Mouse (Mus musculus) E14TG2a.4 (cell line): ENCODE data around the gene Pop4.

Source experiments
- H3K27me3 ChIP-seq: 2 replicates; pipeline ENCODE4 v1.6.1; 2014; ENCODE audit warnings: low read length, control low read depth; ENCODE audit not compliant: insufficient read depth
- H3K36me3 ChIP-seq: 2 replicates; pipeline ENCODE4 v1.6.1; 2014; ENCODE audit warnings: low read length, control low read depth; ENCODE audit not compliant: insufficient read depth
- H3K4me1 ChIP-seq: replicated peaks from 2 replicates; pipeline ENCODE4 v1.6.1; 2014; ENCODE audit warnings: low read depth, low read length, control low read depth
- H3K4me3 ChIP-seq: replicated peaks from 2 replicates; pipeline ENCODE4 v1.5.1; 2014; ENCODE audit warnings: mild to moderate bottlenecking, low read length
- H3K9me3 ChIP-seq: 2 replicates; pipeline ENCODE4 v1.6.1; 2014; ENCODE audit warnings: low read length, control low read depth
- CTCF ChIP-seq: conservative IDR thresholded peaks from 2 replicates; pipeline ENCODE4 v1.5.1; 2014; ENCODE audit warnings: low read length
- NANOG ChIP-seq: IDR thresholded peaks from 2 replicates; pipeline ENCODE4 v1.6.1; 2014; ENCODE audit warnings: borderline replicate concordance, low read length, mixed read lengths
- POU5F1 ChIP-seq: IDR thresholded peaks from 2 replicates; pipeline ENCODE4 v1.6.1; 2014; ENCODE audit warnings: low read length, borderline replicate concordance

Pop4 gene

DNA sequence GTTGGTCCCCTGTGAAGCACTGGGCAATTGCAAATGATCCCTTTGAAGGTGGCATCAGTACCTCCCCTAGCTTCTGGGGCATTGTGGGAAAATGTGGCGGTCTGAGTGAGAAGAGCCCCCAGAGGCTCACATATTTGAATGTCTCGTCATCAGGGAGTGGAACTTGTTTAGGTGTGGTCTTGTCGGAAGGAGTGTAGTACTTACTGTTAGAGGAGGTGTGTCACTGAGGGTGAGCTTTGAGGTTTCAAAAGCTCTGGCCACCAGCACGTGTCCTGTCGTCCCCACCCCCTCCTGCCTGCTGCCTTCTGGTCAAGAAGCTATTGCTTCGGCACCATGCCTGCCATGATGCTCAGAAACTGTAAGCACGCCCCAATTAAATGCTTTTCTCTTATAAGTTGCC, 55.9 kb downstream of the Pop4 start:
- Histone ChIP-seq H3K27me3 (peaks cover 5% of the 10 kb centered on the region; the same call in 1 of the 2 replicates), H3K36me3 (peaks cover 20% of the 10 kb centered on the region), H3K9me3 (no peaks in the 10 kb centered on the region), H3K4me3 (no peak overlapping the region; the same call in 1 of the 2 replicates), H3K4me1 (peaks cover 51% of the 10 kb centered on the region)
- TF ChIP-seq CTCF (no peak), NANOG (no peak), POU5F1 (no peak)

- H3K9me3 ChIP-seq, result no peaks in the 10 kb centered on the region
- H3K27me3 ChIP-seq, result no peaks in the 10 kb centered on the region
- TF ChIP-seq NANOG (no peak), CTCF (no peak), POU5F1 (no peak)
- peaks cover 13% of the 10 kb centered on the region for H3K36me3 ChIP-seq
- H3K4me3 ChIP-seq, result no peak overlapping the region; the same call in 1 of the 2 replicates
- peaks cover 56% of the 10 kb centered on the region for H3K4me1 ChIP-seq
Observed at GRCm38 (mm10) chr7:38214473-38215214, 56.6 kb downstream of the Pop4 start.

GRCm38 (mm10) chr7:38212651-38213062, 58.6 kb downstream of the Pop4 start:
- H3K4me3 ChIP-seq, result no peak overlapping the region
- H3K36me3 ChIP-seq, result no peaks in the 10 kb centered on the region
- no peaks in the 10 kb centered on the region for H3K9me3 ChIP-seq
- no peak for TF ChIP-seq CTCF
- TF ChIP-seq NANOG, result no peak
- peaks cover 69% of the 10 kb centered on the region for H3K4me1 ChIP-seq
- no peaks in the 10 kb centered on the region for H3K27me3 ChIP-seq
